Mouse (Mus musculus): ENCODE measurements at regions not wholly inside any gene's neighbourhood (a gene's known extent, or its start where the extent isn't known, plus 50 kb on each side); places are given as distances from the start of the nearest gene placed in this dataset.

GRCm38 (mm10) chr7:66576261-66576660 lies 113.1 kb downstream of the Asb7 start:
- TF ChIP-seq CTCF (IDR thresholded peaks at IDR 0.05; ENCODE audit: low read depth) = no peak
- TF ChIP-seq EP300 (IDR thresholded peaks at IDR 0.05; ENCODE audit: low read depth) = no peak

Data from heart, postnatal 0 days (tissue).